Mouse (Mus musculus): Measurements from ENCODE around the gene Cdx2. TPM values are rescaled to one million over a fixed set of nuclear protein-coding genes. Genes with fewer than 3 reads are reported as not detected.

The Cdx2 gene
- total RNA-seq, 2 experiments from 2014 or later: not detected

GRCm38 (mm10) chr5:147317991-147318390, 10.9 kb upstream of the Cdx2 start:
- intact Hi-C loops (cut with DNase I): loop anchor here (2.0 to 10.0 kb wide), 5 partner anchors 91 to 643 kb away; no protein-coding TSS in a partner anchor
- DNase-seq: no peak

DNA sequence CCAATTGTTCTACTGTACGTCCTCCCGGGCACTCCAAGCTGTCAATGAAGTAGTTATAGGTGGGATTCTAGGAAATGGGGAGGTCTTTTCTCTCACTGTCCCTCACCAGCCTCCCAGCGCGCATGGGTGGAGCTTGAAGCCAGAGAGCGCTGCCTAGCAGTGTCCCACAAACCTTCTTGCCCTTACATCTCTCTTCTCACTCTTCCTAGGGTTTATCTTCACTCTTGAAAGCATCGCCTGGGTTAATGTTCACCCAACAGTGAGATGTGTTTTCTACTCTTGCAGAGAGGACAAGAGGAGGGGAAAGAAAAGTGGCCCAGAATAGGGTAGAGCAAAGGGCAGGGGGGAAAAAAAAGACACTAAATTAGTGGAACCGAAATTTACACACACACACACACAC, 10.3 kb upstream of the Cdx2 start:
- DNase-seq: no peak
- intact Hi-C loops (cut with DNase I): loop anchor here (5.0 to 10.0 kb wide), 3 partner anchors 90 to 643 kb away; no protein-coding TSS in a partner anchor

DNA sequence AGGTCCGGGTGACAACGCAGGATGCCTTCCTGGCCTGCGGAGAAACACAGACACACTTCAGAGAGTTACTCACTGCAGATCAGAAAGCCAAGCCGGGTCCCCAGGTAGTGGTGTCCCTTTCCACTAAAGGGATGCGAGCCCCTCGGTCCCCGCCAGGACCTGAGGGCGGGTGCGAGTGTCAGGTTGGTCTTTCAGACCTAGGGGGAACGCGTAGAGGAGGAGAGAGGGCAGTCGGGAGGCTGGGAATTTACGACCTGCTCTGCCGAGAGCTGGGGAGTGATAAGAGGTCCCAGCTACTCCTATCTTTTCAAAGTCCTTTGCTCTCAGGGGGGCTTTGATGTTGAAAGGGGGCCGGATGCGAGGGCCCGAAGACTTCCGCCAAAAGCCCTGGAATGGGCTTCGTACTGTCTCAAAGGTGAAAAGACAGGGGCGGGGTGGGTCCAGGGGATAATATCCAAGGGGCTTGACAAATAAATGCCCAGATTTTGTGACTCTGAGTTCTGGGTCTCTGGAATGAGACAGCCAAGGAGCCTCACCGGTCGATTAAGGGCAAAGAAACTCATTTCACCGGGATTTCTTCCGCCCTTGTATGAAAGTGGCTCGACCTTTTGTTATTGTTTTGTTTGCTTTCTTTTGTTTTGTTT, 8.5 kb upstream of the Cdx2 start:
- intact Hi-C loops (cut with DNase I): loop anchor here (5.0 to 10.0 kb wide), 3 partner anchors 88 to 641 kb away; no protein-coding TSS in a partner anchor
- DNase-seq: no peak

- DNase-seq: no peak
- intact Hi-C loops (cut with DNase I): loop anchor here (5.0 to 10.0 kb wide), 3 partner anchors 88 to 640 kb away; no protein-coding TSS in a partner anchor
These were observed 7.8 kb upstream of the Cdx2 start for GRCm38 (mm10) chr5:147314646-147315431.

DNA sequence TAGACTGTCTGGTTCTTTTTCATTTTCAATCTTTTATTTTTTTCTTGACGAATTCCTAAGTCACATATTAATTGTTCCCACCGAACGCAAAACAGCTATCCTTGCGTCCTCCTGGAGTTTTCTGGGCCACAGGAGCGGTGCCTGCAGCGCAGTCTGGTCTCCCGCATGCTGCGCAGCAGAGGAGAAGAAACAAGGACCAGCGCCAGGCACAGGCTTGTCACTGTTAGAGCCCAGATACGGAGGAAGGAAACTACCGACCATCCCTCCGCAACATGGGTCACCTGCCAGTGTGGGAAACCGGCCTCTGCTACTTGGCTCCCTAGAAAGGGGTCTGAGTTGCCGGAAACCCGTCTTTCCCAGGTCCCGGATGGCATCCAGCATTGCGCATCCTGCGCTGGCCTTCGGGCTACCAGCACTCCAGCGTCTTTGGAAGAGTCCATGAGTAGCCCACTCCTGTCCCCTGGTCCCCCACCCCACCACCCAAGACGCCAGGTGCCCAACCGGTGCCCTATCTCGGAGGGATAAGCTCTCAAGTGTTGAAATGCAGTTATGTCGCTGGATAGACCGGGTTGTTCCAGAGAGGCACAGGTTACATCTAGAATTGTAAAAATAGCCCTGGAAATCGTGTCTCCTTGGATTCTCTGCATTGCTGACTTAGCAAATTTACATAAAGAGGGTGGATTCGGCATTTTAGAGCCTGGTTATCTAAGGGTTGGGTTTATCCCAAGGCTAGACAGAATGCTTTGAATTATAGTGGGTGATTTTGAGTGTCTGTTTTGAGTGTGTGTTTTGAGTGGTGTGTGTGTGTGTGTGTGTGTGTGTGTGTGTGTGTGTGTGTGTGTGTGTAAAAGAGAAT, 6.0 kb upstream of the Cdx2 start:
- intact Hi-C loops (cut with DNase I): loop anchor here (10.0 kb wide), 1 partner anchor 638 kb away; no protein-coding TSS in a partner anchor
- DNase-seq: no peak

DNA sequence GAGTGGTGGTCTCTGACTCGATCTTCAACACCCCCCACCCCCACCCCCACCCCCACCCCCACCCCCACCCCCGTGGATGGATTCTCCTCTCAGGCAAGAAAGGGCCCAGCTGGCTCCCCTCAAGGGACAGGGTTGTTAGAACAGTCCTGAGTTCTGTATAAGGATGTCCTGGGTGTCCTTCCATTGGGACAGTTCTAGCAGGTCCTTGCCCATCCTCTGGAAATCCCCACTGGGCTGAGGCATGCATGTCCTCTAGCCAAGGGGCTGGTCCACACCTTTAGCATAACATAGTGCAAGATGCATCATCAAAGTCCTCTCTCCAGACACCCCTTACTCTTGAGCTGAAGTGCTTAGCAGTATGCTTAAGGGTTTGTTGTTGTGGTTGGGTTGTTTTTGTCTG, 2.7 kb upstream of the Cdx2 start:
- no peak for DNase-seq
- intact Hi-C loops (cut with DNase I): loop anchor here (10.0 kb wide), 1 partner anchor 635 kb away; no protein-coding TSS in a partner anchor

- intact Hi-C loops (cut with DNase I): no loop called here
- DNase-seq: no peak
These were observed 1.4 kb upstream of the Cdx2 start for GRCm38 (mm10) chr5:147308451-147308850.

- DNase-seq: no peak
- intact Hi-C loops (cut with DNase I): no loop called here
These were observed 322 bp upstream of the Cdx2 start for GRCm38 (mm10) chr5:147307398-147307785.

- DNase-seq: no peak
- intact Hi-C loops (cut with DNase I): no loop called here
These were observed 1.0 kb downstream of the Cdx2 start for GRCm38 (mm10) chr5:147305856-147306637.

DNA sequence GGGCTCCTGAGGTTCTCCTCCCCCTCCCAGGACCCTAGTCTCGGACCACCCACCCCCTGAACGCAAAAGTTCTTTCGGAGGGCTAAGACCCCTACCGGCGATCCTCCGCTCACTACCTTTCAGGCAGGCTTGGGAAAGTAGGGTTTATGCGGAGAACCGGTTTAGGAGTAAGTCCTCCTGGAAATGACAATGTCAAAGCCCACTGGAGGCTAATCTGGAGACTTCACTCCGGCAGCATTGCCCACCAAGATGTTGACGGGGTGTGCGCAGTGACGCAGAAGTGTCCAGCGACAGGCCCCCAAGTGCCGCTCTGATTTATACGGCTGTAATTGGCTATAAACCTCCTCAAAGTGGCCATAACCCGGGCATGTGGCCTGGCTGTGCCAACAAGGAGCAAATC, 1.9 kb downstream of the Cdx2 start:
- intact Hi-C loops (cut with DNase I): no loop called here
- no peak for DNase-seq

DNA sequence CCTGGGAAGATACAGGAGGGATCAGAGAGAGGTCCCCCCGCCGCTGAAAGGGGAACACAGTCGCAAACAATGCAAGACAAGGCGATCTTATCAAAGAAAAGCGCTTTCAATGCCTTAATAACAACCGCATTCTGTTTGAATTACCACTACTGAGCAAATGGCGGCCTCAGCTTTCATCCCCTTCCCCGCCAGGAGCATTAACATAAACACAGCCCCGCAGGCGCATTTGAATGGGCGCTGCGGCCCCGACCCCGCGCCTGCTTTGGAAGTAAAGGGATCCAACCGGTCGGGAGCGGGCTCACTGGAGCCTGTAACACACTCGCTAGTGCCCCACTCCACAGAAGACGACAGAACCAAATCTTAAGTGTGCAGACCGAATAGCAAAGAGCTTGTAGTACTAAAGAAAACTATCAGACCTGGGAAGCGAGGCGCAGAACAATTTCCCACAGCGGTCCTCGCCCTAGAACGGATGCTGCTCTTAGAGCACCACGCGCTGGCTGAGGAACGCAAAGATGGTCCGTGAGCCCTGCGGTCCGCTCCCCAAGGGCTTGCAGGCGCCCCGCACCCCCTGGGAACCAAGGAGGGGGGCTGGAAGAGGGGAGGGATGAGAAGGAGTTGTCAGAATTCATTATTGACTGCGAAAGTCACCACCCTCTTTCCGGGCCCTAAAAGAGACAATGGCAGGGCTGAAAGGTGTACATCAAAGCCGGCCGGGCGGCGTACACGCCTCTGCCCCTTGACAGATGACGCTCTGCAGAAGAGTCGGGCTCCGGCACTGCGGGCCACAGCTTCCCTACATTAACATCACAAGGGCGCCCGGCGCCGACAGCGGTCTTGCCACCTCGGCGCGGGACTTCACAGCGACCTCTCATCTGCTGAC, 2.6 kb downstream of the Cdx2 start:
- intact Hi-C loops (cut with DNase I): no loop called here
- DNase-seq: no peak

GRCm38 (mm10) chr5:147302746-147303400, 4.2 kb downstream of the Cdx2 start:
- intact Hi-C loops (cut with DNase I): no loop called here
- DNase-seq: no peak

DNA sequence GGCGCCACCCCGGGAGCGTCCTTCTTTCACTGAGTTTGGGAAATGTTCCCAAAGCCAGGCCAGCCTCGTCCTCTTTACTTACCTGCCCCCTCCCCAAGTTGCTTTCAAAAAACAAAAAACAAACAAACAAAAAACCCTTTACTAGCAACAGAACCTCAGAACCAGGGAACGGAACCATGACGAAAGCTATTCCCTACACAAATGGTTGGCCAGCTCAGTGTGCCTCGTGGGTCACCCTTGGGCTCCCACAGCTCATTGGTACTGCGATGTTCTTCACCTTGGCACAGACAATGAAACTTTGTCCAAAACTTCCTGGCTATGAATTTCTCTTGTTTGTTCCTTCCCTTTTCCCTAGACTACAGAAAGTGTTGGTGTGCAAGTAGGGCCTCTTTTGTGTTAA, 4.9 kb downstream of the Cdx2 start:
- DNase-seq: no peak
- intact Hi-C loops (cut with DNase I): no loop called here

DNA sequence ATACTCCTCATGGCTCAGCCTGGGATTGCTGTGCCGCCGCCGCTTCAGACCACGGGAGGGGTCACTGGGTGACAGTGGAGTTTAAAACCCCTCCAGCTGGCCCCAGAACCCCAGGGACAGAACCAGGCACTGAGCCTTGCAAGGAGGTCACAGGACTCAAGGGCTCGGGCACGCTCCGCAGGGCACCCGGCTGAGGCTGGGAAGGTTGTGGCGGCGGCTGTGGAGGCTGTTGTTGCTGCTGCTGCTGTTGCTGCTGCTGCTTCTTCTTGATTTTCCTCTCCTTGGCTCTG, 5.3 kb downstream of the Cdx2 start:
- intact Hi-C loops (cut with DNase I): no loop called here
- DNase-seq: no peak

DNA sequence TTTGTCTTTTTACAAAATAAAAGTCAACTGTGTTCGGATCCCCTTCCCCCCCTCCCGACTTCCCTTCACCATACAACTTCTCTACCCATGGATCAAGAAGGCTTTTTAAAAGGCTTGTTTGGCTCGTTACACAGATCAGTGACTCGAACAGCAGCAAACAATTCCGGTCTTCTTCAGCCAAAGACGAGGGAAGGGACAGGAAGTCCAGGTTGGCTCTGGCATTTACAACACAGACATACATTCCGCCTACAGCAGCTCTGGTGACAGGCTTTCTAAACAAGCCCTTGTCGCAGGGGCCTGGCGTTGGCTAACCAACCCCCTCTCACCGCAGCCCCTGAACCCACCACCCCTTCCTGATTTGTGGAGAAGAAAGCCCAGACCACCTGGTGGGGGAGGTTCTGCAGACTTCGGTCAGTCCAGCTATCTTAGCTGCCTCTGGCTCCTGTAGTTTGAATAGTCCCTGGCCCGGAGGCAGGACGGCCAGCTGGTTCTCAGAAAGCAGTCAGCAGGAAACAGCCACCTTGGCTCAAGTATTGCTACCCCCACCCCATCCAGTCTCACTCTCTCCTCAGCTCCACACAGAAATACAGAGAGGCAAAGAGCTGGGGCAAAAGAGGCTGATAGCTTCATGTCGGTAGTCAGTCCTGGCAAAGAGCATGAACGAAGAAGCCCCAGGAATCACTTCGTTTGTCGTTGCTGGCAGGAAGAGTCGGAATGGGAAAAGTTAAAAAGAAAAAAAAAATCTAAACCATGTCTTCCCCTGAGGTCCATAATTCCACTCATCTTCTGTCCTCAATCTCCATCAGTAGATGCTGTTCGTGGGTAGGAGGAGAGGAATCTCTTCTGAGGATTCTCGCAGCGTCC, 5.9 kb downstream of the Cdx2 start:
- intact Hi-C loops (cut with DNase I): no loop called here
- DNase-seq: no peak

DNA sequence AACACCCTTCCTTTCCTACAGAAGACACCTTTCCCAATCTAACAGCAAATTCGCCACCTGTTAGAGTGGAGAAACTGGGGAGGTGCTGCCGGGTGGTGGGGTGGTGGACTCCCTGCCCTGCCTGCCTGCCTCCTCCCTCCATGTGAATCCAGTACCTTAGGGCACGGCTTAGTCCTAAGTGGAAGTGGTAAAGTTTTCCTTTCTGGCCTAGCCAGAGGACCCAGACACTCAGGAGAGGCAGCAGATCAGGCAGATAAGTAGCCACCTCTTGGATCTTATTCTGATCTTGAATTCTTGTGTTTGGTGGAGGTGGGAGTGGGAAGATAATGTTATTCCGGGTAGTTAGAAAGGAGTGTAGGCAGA, 7.1 kb downstream of the Cdx2 start:
- DNase-seq: no peak
- intact Hi-C loops (cut with DNase I): no loop called here

DNA sequence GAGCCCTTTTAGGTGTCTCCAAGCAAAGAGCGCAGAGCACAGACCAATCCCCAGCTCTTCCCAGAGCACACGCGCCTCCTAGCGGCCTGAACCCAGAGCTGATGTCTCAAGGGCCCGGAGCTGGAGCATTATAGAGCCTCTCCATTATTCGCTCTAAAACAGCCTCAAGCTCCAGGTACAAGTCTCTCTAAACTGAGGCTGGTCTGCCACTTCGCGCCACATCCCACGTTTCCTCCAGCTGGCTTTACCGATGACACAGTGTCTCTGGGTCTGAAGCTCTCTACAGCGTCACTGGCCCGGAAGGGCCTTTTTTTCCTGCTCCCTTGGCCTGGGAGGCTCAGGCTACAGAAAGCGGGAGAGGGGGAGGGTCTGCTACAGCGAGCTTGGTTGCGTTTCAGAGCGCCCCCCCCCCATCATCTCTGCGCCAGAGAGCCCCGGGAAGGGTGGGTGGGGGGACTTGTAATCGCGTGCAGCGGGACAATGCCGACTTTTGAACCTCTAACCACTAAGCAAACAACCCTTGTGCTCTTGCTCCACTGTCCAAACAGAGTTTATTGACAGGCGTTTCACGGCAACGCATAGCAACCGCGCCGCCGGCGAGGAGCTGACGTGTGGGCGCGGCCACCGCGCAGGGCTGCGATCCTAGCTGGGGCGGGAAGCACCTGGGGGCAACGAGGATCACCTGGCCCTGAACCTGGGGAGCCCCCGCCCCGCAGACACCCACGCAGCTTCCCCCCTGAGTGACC, 7.6 kb downstream of the Cdx2 start:
- intact Hi-C loops (cut with DNase I): loop anchor here (10.0 kb wide), 1 partner anchor 355 kb away; the partner anchor contains the start of gene Gtf3a

More for the DNA sequence above, 7.6 kb downstream of the Cdx2 start:
- peak; percentile 30 to 57 for DNase-seq
